Mouse (Mus musculus) lung, embryonic 14.5 days (tissue): Measurements from ENCODE around the gene Pts. TPM values are rescaled to one million over a fixed set of nuclear protein-coding genes. Genes with fewer than 3 reads are reported as not detected.

Source experiments
- ATAC-seq: fragments of 200-750 bp; cut with Nextera tagmentation; 2 replicates; pipeline ENCODE4 v1.8.0; 2017; ENCODE audit warnings: mild to moderate bottlenecking, moderate TSS enrichment, moderate library complexity; ENCODE audit not compliant: insufficient read depth
- DNase-seq: peaks from one replicate; pipeline ENCODE4 v3.0.0-alpha.2; 2015
- H3K27ac ChIP-seq: fragments of 300-500 bp; sonication (generic); 2 replicates; pipeline ENCODE4 v1.5.1; 2014; ENCODE audit warnings: low read depth, mild to moderate bottlenecking, moderate library complexity
- H3K27me3 ChIP-seq: fragments of 300-500 bp; sonication (generic); 2 replicates; pipeline ENCODE4 v1.6.1; 2014; ENCODE audit warnings: low read length, control low read depth; ENCODE audit not compliant: insufficient read depth
- H3K36me3 ChIP-seq: fragments of 300-500 bp; sonication (generic); 2 replicates; pipeline ENCODE4 v1.6.1; 2014; ENCODE audit warnings: control low read depth; ENCODE audit not compliant: insufficient read depth
- H3K4me1 ChIP-seq: fragments of 300-500 bp; sonication (generic); 2 replicates; pipeline ENCODE4 v1.6.1; 2014; ENCODE audit warnings: antibody characterized with exemption, control low read depth; ENCODE audit not compliant: insufficient read depth
- H3K4me2 ChIP-seq: fragments of 300-500 bp; sonication (generic); 2 replicates; pipeline ENCODE4 v1.6.1; 2014; ENCODE audit warnings: mild to moderate bottlenecking
- H3K4me3 ChIP-seq: fragments of 300-500 bp; sonication (generic); 2 replicates; pipeline ENCODE4 v1.5.1; 2014; ENCODE audit warnings: low read depth, low read length
- H3K9ac ChIP-seq: fragments of 300-500 bp; sonication (generic); 2 replicates; pipeline ENCODE4 v1.6.1; 2014
- H3K9me3 ChIP-seq: fragments of 300-500 bp; sonication (generic); 2 replicates; pipeline ENCODE4 v1.6.1; 2016; ENCODE audit warnings: low read depth, low read length, control low read depth
- CTCF ChIP-seq: IDR thresholded peaks from 2 replicates; pipeline ENCODE4 v1.5.1; 2016; ENCODE audit warnings: antibody characterized with exemption, low read depth
- WGBS: fragments of 180-500 bp; shearing (Covaris S2); extraction: QIAGEN DNeasy Blood & Tissue Kit; methylation state at CpG from one replicate; pipeline ENCODE4 v1.1.7; 2014; 5-methylcytosine and 5-hydroxymethylcytosine counted together
- polyA plus RNA-seq: library from polyadenylated mRNA; unstranded; fragments of >200 nt; fragmentation: Nextera tagmentation; extraction: Ambion mirVana; gene quantifications from 2 replicates; pipeline ENCODE4 v1.2.1, GENCODE M21; 2014

Pts gene
- polyA plus RNA-seq, 1 experiment from 2014 or later = 61.1 TPM

DNA sequence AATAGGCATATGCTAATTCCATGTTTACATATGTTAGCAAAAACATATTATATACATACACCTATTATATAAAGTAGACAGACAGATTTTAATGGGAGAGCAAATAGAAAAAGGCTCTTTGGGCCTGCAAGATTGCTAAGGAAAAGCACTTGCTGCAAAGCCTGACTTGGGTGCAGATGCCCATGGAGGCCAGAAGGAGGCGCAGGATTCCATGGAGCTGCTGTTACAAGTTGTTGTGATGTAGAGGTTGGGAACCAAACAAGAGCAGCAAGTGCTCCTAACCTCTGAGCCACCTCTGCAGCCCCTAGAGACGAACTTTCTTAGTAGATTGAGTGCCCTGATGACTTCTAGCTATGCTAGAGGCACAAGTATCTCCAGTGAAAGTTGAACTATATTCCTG lies 9.7 kb downstream of the Pts start:
- Histone ChIP-seq H3K9me3 (no peaks in the 10 kb centered on the region), H3K9ac (no peak overlapping the region), H3K4me2 (no peak overlapping the region), H3K27me3 (no peaks in the 10 kb centered on the region), H3K4me3 (no peak overlapping the region), H3K36me3 (peaks cover 4% of the 10 kb centered on the region; the same call in 1 of the 2 replicates), H3K27ac (no peak overlapping the region), H3K4me1 (no peaks in the 10 kb centered on the region)
- TF ChIP-seq CTCF = peak; percentile 66
- ATAC-seq = no peak
- peak; percentile 53 for DNase-seq
- 7% methylated on average over 2 of the region's 2 CpGs for WGBS

DNA sequence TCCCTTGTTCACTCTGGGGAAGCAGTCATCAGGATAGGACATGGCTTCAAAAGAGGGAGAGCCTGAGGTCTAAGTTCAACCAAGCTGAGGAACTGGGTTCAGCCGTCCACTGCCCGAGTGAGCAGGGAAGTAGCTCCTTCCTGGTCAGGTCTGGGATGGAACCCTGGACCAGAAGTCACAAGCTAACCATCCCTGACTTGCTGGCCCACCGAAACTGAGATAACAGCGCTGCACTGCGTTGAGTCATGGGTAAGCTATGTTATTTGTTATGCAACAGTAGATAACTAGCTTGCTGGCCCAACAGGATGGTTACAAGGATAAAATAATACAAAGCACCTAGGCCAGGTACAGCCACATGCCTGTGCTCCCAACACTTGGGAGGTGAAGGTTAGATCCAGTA lies 13.1 kb downstream of the Pts start:
- whole genome bisulfite sequencing = 69% methylated on average over 5 of the region's 5 CpGs
- DNase-seq = no peak

DNA sequence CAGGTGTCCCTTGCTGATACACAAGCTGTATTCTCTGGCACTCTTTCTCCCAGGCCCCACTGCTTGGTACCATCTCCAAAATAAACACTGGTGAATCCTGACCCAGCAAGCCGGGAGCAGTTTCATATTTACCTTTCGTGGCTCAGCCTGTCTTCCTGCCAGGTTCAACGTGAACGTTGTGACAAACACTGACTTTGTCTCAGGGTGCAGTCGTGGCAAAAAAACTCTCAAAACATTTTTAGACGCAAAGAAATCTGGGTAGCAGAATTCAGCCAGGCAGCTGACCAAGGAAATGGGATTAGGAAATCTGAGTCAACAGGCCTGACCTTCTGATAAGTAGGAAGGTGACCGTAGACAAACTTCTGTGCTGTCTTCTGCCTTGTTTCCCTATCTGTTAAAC lies 21.0 kb downstream of the Pts start:
- Histone ChIP-seq H3K36me3 (no peaks in the 10 kb centered on the region), H3K4me1 (no peaks in the 10 kb centered on the region), H3K27me3 (no peaks in the 10 kb centered on the region), H3K27ac (no peak overlapping the region), H3K4me2 (no peak overlapping the region), H3K9me3 (no peaks in the 10 kb centered on the region), H3K9ac (no peak overlapping the region), H3K4me3 (no peak overlapping the region)
- ATAC-seq (no peak), DNase-seq (no peak)
- no peak for TF ChIP-seq CTCF
- WGBS = 31% methylated on average over 7 of the region's 7 CpGs

More for the DNA sequence above, 13.1 kb downstream of the Pts start:
- Histone ChIP-seq H3K4me2 (no peak overlapping the region), H3K4me1 (no peaks in the 10 kb centered on the region), H3K27ac (no peak overlapping the region), H3K9ac (no peak overlapping the region), H3K27me3 (no peaks in the 10 kb centered on the region), H3K36me3 (no peaks in the 10 kb centered on the region), H3K9me3 (no peaks in the 10 kb centered on the region), H3K4me3 (no peak overlapping the region)
- no peak for ATAC-seq
- TF ChIP-seq CTCF = no peak

DNA sequence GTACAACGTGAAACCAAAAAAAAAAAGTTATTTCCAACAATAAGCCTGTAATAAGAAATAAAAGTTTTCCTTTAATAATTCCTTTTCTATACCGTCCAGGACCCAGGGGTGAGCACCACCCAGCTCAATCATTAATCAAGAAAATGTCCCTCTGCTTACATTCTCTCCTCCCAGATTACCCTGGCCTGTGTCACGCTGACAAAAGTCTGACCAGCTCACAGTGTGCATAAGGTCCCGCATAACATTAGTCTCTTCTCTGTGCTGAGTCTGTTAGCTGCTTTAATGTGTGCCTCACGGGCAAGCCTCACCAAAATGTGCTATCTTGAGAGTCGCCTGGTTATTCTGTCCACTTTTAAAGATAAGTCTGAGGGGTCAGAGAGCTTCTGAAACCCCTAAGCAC lies 23.1 kb downstream of the Pts start:
- no peak for DNase-seq
- no peaks in the 10 kb centered on the region for H3K36me3 ChIP-seq
- TF ChIP-seq CTCF = no peak
- H3K4me2 ChIP-seq = no peak overlapping the region
- H3K9me3 ChIP-seq = no peaks in the 10 kb centered on the region
- WGBS = 26% methylated on average over 6 of the region's 6 CpGs
- no peaks in the 10 kb centered on the region for H3K27me3 ChIP-seq
- no peak overlapping the region for H3K4me3 ChIP-seq
- no peak overlapping the region for H3K9ac ChIP-seq
- no peak overlapping the region for H3K27ac ChIP-seq
- ATAC-seq = no peak
- H3K4me1 ChIP-seq = no peaks in the 10 kb centered on the region

DNA sequence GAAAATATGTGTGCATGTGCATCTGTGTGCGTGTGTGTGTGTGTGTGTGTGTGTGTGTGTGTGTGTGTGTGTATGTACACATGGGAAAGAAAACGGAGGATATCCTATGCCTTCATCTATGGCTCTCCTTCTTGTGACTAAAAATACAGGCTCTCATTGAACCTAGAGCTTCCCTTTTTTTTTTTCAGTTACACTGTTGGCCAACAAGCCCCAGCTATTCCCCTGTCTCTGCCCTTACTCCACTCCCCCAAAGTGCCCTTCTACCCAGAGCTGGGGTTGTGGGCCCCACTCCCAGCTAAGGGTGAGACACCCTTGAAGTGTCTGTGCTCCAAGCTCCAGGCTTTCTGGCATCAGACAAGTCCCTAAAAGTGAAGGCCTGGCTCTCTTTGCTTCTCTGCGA lies 25.6 kb downstream of the Pts start:
- Histone ChIP-seq H3K36me3 (no peaks in the 10 kb centered on the region), H3K4me1 (no peaks in the 10 kb centered on the region), H3K27me3 (no peaks in the 10 kb centered on the region), H3K27ac (no peak overlapping the region), H3K9ac (no peak overlapping the region), H3K9me3 (no peaks in the 10 kb centered on the region), H3K4me3 (no peak overlapping the region), H3K4me2 (no peak overlapping the region)
- WGBS = 90% methylated on average over 3 of the region's 3 CpGs
- no peak for ATAC-seq
- no peak for DNase-seq
- TF ChIP-seq CTCF = no peak

DNA sequence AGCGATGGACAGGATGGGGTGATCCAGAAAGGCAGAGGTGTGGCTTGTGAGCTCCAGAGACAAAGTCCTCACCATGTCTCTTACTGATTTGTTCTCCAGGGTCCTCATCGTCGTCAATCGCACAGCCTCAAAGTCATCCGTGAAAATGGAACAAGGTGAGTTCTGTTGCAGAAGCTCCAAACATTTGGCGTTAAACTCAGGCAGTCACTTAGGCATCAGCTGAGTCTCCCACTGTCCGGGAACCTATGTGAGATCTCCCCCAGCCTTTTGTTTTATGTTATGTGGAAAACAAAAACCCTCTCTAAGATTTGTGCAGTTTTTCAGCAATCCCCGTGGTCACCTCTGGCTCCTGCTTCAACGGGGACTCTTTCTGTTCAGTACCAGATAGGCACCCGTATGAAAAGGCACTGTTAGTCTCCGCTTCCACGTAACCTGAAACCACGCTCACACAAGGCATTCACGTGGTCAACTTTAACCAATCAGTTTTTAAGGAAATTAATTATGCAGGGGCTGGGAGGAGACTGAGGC lies 27.5 kb downstream of the Pts start:
- H3K4me2 ChIP-seq = peak overlapping the region; percentile 54
- H3K36me3 ChIP-seq = no peaks in the 10 kb centered on the region
- H3K4me1 ChIP-seq = 0 out of 2 replicates have a peak, but pooled peaks cover under 1% of the 10 kb centered on the region
- peak; percentile 93 for ATAC-seq
- H3K9me3 ChIP-seq = no peaks in the 10 kb centered on the region
- peak overlapping the region; percentile 32 for H3K9ac ChIP-seq
- no peaks in the 10 kb centered on the region for H3K27me3 ChIP-seq
- TF ChIP-seq CTCF = no peak
- H3K27ac ChIP-seq = no peak overlapping the region
- H3K4me3 ChIP-seq = peak overlapping the region; percentile 27
- DNase-seq = peak; percentile 89
- 17% methylated on average over 14 of the region's 14 CpGs for WGBS

DNA sequence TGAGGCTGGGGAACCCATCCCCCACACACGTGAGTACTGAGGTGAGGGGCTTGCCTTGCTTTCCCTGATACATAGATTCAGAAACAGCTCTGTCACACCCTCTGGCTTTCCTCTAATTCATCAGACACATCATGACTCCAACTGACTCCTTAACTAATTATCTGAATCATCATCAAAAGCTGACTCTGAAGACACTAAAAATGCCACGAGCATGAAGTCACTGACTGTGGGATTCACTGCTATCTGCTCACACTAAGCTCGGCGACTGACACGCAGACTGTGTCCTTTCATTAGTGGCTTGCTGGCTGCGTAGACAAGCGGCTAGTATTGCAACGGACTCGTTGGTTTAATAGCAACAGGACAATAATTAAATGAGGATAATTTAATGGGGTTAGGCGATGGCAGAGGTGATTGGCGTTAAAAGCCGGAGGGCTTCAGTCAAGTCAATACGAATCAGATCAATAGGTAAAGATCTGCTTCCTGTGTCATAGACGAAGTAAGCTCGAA lies 28.0 kb downstream of the Pts start:
- Histone ChIP-seq H3K27me3 (no peaks in the 10 kb centered on the region), H3K27ac (no peak overlapping the region), H3K9ac (no peak overlapping the region), H3K4me3 (peak overlapping the region; percentile 27), H3K4me1 (0 out of 2 replicates have a peak, but pooled peaks cover 3% of the 10 kb centered on the region), H3K36me3 (no peaks in the 10 kb centered on the region), H3K9me3 (no peaks in the 10 kb centered on the region), H3K4me2 (peak overlapping the region; percentile 54)
- no peak for DNase-seq
- no peak for ATAC-seq
- 67% methylated on average over 15 of the region's 15 CpGs for WGBS
- TF ChIP-seq CTCF = no peak

DNA sequence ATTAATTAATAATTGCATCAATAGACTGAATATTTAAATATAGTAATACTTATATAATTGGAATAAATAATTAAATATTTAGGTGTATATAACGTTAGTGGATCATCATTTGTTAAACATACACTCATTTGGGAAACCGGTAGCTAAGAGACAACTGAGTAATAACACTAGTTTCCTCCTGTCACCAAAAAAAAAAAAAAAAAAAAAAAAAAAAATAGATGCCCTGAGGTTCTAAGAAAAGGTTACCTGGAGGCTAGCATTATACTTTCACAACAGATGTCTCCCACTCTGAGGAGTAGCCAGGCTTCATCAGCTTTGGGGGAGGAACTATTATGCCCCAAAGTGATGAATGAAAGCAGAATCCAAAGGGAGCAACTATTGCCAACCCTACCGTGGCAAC lies 28.7 kb downstream of the Pts start:
- no peak overlapping the region for H3K4me3 ChIP-seq
- H3K4me1 ChIP-seq = 0 out of 2 replicates have a peak, but pooled peaks cover 3% of the 10 kb centered on the region
- ATAC-seq = no peak
- H3K27me3 ChIP-seq = no peaks in the 10 kb centered on the region
- WGBS = 77% methylated on average over 3 of the region's 3 CpGs
- no peak overlapping the region for H3K9ac ChIP-seq
- no peaks in the 10 kb centered on the region for H3K9me3 ChIP-seq
- H3K27ac ChIP-seq = no peak overlapping the region
- no peaks in the 10 kb centered on the region for H3K36me3 ChIP-seq
- DNase-seq = no peak
- TF ChIP-seq CTCF = no peak
- no peak overlapping the region for H3K4me2 ChIP-seq
